Mouse (Mus musculus) kidney, postnatal 14 days (tissue): ENCODE measurements around the gene Pzp.
A peak's percentile ranks its signal among the peaks of the same experiment; 100 is the strongest.

Experiments
- DNase-seq: peaks from one replicate; pipeline ENCODE4 v3.0.0; 2022; ENCODE audit warnings: mixed read lengths

Gene Pzp

GRCm38 (mm10) chr6:128479463-128480454 lies 46.8 kb downstream of the Pzp start:
- DNase-seq: peak; percentile 94

DNA sequence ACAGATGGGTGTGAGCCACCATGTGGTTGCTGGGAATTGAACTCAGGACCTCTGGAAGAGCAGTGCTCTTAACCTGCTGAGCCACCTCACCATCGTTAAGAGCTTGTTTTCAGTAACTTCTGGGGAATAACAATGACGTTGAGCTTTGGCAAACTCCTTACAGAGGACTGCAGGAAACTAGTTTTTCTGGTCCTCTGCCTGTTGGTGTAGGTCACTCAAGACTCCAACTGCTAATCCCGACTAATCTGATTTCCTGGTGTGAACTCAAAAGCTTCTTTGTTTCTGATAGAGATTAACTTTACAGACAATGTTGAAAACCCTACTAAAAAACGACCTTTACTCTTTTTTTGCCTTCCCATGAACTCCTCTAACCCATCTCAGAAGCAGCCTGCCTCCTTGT lies 49.0 kb downstream of the Pzp start:
- DNase-seq: no peak

- no peak for DNase-seq
These were observed 52.4 kb downstream of the Pzp start for GRCm38 (mm10) chr6:128474112-128474511.

- DNase-seq: peak; percentile 75
These were observed 57.1 kb downstream of the Pzp start for GRCm38 (mm10) chr6:128469451-128469850.

GRCm38 (mm10) chr6:128467298-128467697 lies 59.2 kb downstream of the Pzp start:
- DNase-seq: no peak

DNA sequence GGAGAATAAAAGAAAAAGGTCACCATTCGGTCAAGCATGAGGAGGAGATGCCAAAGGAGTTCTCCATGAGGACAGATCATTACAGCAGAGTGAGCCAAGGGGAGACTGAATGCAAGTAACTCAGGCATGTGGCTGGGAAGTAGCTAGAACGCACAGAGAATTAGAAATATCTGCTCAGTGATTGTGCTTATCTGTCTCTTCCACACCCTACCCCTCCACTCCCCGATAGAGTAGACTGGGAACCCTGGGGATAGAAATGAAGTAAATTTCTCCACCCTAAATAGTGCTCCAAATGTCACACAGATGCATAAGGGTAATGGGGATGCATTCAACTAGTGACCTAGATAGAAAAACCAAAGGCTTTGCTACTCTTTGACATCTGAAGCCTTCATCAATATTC lies 60.0 kb downstream of the Pzp start:
- no peak for DNase-seq

- DNase-seq: no peak
These were observed 60.5 kb downstream of the Pzp start for GRCm38 (mm10) chr6:128466043-128466442.

GRCm38 (mm10) chr6:128464996-128465395 lies 61.5 kb downstream of the Pzp start:
- DNase-seq: no peak

- no peak for DNase-seq
These were observed 64.9 kb downstream of the Pzp start for GRCm38 (mm10) chr6:128461606-128462005.

DNA sequence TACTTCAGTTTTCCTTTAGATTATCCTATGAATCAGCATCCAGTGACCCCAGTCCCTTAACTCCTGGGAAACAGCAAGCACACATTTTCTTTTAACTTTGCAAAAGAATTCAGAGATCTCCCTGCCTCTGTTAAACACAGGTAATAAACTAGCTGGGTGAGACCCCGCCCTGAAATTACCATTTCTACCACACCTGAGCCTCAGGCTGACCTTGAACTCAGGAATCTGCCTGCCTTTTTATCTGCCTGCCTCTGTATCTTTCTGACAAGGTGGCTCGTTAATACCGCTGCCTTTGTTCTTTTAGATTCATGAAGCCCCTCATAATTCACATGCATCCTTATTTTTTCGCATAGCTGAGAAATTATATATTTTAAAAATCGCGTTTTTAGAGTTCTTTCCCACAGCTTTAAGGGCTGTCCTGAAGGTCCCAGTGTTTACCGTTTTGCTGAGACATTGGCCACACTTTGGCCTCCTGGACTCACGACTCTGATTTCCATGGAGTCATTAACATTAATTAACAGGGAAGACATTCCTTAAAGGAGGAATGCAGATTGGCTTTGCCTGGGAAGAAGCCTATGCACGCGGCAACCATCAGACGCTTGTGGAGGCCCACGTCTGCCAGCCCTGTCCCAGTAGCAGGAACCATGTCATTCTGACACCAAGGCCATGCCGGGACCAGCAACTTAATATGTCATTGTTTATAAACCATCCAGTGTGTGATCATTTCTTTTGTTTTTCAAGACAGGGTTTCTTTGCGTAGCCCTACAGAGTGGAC lies 65.6 kb downstream of the Pzp start:
- no peak for DNase-seq

- no peak for DNase-seq
These were observed 66.2 kb downstream of the Pzp start for GRCm38 (mm10) chr6:128460321-128460720.

- no peak for DNase-seq
These were observed 69.3 kb downstream of the Pzp start for GRCm38 (mm10) chr6:128457186-128457585.

DNA sequence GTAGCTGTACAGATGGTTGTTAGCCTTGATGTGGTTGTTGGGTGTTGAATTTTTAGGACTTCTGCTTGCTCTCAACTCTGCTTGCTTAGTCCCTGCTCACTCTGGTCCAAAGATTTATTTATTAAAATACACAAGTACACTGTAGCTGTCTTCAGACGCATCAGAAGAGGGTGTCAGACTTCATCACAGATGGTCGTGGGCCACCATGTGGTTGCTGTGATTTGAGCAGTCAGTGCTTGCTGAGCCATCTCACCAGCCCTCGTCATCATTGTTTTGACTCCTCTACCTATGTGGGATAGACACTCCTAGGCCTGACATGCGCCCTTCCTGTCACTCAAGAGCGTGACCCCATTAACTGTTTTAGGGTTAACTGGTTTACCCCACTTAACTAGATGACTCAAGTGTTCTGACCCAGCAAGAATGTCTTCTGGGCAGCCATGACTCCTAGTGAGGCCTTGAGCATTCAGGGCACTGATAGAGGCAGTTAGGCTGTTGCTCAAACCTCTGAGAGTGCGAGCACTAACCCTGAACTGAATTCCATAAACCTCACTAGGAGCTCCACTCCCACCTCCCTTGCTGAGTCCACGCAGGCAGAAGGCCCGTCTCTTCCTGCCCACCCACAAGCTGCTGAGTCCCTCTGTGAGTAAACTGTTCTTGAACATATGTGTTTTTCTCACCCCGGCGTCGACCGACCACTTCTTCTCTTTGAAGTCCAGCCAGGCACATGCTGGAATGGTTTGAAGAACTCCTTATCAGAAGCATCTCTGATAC lies 70.5 kb downstream of the Pzp start:
- DNase-seq: no peak

- no peak for DNase-seq
These were observed 79.5 kb downstream of the Pzp start for GRCm38 (mm10) chr6:128447063-128447462.

- peak; percentile 83 for DNase-seq
These were observed 80.6 kb downstream of the Pzp start for GRCm38 (mm10) chr6:128445761-128446535.

DNA sequence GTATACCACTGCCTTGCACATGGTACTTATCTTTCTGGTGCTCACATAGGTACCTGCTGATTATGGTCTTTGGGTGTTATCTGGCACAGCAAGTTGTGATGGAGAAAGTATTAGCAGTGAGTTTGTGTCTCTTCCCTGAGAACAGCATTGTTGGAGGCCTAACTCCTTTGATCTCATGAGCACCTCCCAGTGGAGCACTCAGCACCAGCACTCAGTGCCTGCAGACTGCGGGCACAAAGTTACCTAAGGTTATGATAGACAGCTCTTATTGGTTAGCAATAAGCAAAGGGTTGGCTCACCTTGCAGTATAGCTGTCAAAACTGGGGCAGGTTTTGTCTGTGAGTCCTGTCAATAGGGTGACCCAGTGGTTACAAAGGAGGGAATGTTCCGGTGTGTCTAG lies 86.3 kb downstream of the Pzp start:
- no peak for DNase-seq

DNA sequence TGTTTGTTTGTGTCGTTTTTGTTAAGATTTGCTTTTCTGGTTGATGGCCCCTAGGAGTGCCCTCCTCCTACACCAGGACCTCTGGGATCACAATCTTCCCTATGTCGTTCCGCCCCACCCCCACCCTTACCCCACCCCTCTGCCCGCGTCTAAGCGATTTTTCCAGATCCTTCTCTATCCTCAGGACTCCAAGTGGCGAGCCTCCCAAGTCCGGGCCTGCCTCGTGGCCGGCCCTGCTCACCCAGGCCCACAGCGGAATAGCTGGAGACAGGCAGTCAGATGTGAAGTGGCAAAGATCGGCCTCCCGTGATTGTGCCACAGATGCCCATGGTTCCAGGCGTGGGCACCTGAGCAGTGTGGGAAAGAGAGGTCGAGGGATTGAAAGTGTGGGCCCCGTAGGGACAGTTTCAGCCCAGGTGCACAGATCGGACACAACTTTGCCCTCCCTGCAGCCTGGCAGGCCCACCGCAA lies 87.6 kb downstream of the Pzp start:
- peak; percentile 36 for DNase-seq

DNA sequence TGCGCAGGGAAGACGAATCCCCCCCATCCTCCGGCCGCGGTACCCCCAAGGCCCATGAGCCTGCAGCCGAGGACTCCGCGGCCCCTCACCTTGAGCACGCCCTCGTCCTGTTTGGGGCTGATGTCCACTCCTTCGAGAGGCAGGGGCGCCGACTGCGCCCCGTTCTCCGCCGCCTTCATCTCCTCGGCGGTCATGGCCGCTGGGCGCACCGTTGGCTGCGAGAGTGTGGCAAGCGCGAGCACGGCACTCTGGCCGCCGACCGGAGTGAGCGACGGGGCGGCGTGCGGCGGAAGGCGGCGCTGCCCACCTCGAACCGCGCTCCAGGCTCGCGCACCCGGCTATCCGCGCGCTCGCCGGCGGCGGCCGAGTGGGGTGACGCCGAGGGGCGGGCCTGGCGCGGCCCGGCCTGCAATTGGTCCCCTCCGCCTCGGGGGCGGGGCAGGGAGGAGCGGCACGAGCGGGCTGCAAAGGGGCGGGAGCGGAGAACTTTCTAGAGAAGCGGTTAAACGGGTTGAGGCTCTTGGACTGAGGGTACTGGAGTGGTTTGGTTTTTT lies 88.1 kb downstream of the Pzp start, which contains the start of gene Fkbp4:
TSS of gene Fkbp4 (minus strand) at position 361 of the 554 bp plus-strand sequence.
- DNase-seq: peak; percentile 96

GRCm38 (mm10) chr6:128437731-128438316 lies 88.7 kb downstream of the Pzp start:
- peak; percentile 89 for DNase-seq

DNA sequence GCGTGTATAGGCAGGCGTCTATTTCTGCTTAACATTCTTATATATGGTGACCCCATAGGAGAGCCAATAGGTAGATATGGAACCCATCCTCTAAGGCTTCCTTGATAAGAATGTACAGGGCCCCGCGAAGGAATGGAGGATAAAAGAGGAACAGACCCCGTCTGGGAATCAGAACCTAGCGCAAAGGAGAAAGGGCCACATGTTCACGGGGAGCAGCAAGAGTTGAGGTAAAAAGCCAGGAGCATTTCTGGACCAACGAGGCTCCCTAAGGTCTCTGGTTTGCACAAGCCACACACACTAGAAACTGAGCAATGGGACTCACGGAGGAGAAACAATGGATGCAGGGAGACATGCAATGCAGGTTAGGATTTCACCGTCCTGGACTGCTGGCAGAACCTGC lies 89.2 kb downstream of the Pzp start:
- no peak for DNase-seq

DNA sequence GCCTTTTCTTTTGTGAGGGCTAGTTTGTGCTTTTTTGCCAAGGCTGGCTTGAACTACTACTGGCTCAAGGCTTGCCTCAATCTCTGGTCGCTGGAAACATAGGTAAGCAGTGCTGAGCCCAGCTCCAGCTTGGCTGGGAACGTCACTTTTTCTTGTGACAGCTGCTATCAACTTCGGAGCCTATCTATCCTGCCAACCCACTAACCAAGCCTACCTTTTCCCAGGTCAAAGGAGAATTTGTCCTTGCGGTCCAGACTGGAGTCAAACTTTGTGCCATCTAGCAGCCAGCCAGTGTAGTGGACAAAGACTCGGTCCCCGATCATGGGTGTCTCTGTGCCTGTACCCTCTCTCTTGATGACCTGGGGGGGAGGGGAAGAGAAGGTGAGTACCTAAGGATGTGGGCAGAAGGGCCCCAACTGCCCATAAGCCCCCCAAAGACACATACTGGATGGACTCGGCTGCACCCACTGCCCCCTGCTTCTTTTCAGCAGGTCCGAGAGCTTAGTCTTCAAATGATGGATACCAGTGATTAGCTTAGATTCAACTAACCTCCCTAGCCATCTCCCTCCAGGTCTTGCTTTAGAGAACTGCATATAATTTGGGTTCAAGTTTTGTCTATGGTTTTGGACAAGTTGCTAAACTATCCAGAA lies 90.0 kb downstream of the Pzp start:
- DNase-seq: no peak
